Mouse (Mus musculus) CH12.LX (cell line): Measurements from ENCODE around the gene Gm20517.
"Not testable (repeated sequence)": the region's sequence is repeated elsewhere in the genome, so short reads cannot be mapped to it uniquely, and the experiment has no call there.

Experiments used
- CHD1 ChIP-seq: IDR thresholded peaks from 2 replicates; pipeline ENCODE4 v1.6.1; 2012; ENCODE audit warnings: low read depth, low read length, improper control_type of control experiment, inconsistent platforms
- CTCF ChIP-seq, 2 experiments: IDR thresholded peaks in 1 of 2; conservative IDR thresholded peaks in 1 of 2; 2 replicates each; pipeline ENCODE4 v1.5.1; 2011 to 2012; ENCODE audit warnings: low read depth in 2 of 2, low read length in 2 of 2, improper control_type of control experiment in 1 of 2, inconsistent platforms in 1 of 2, mild to moderate bottlenecking in 1 of 2, moderate library complexity in 1 of 2
- GABPA ChIP-seq: IDR thresholded peaks from 2 replicates; pipeline ENCODE4 v1.6.1; 2012; ENCODE audit warnings: low read depth, low read length, improper control_type of control experiment, inconsistent platforms; ENCODE audit not compliant: insufficient replicate concordance
- HCFC1 ChIP-seq: IDR thresholded peaks from 2 replicates; pipeline ENCODE4 v1.6.1; 2012; ENCODE audit warnings: low read depth, mild to moderate bottlenecking, inconsistent platforms, low read length, improper control_type of control experiment
- JUND ChIP-seq: conservative IDR thresholded peaks from 2 replicates; pipeline ENCODE4 v1.6.1; 2011; ENCODE audit warnings: low read depth, low read length, improper control_type of control experiment
- MAFK ChIP-seq: IDR thresholded peaks from 2 replicates; pipeline ENCODE4 v1.6.1; 2011; ENCODE audit warnings: low read length, improper control_type of control experiment; ENCODE audit not compliant: insufficient replicate concordance
- POLR2A ChIP-seq: IDR thresholded peaks from 2 replicates; pipeline ENCODE4 v1.6.1; 2011; ENCODE audit warnings: low read depth, mild to moderate bottlenecking, improper control_type of control experiment, low read length
- SMC3 ChIP-seq: IDR thresholded peaks from 2 replicates; pipeline ENCODE4 v1.6.1; 2011; ENCODE audit warnings: low read depth, low read length, improper control_type of control experiment
- ZMIZ1 ChIP-seq: IDR thresholded peaks from 2 replicates; pipeline ENCODE4 v1.6.1; 2012; ENCODE audit warnings: low read depth, mild to moderate bottlenecking, inconsistent platforms, low read length, improper control_type of control experiment

GRCm38 (mm10) chr17:47654346-47654745 lies 43.0 kb downstream of the Gm20517 start:
- not testable (repeated sequence) for TF ChIP-seq POLR2A; CTCF (conservative IDR thresholded peaks at IDR 0.05 in 1 of 2, IDR thresholded peaks at IDR 0.05 in 1 of 2; ENCODE audit: low read depth in 2 of 2, low read length in 2 of 2); MAFK; ZMIZ1; JUND; GABPA; SMC3; HCFC1; CHD1
